Mouse (Mus musculus) right cerebral cortex, postnatal 4 days (tissue): ENCODE data around the gene Adam12.

ENCODE experiments used
- DNase-seq: peaks from one replicate; pipeline ENCODE4 v3.0.0-alpha.2; 2022

Adam12 gene

GRCm38 (mm10) chr7:134224741-134225612, 7.0 kb downstream of the Adam12 start:
- peak; percentile 68 for DNase-seq

- no peak for DNase-seq
These were observed 7.6 kb downstream of the Adam12 start for GRCm38 (mm10) chr7:134224421-134224740.

- DNase-seq = peak; percentile 95
These were observed 8.3 kb downstream of the Adam12 start for GRCm38 (mm10) chr7:134223444-134224161.

GRCm38 (mm10) chr7:134207956-134208355, 24.0 kb downstream of the Adam12 start:
- DNase-seq = peak; percentile 25

GRCm38 (mm10) chr7:134193089-134193488, 38.9 kb downstream of the Adam12 start:
- DNase-seq = no peak

- no peak for DNase-seq
These were observed 41.8 kb downstream of the Adam12 start for GRCm38 (mm10) chr7:134190101-134190500.

- DNase-seq = no peak
These were observed 43.4 kb downstream of the Adam12 start for GRCm38 (mm10) chr7:134188565-134188964.

GRCm38 (mm10) chr7:134187946-134188345, 44.0 kb downstream of the Adam12 start:
- no peak for DNase-seq

- no peak for DNase-seq
These were observed 45.4 kb downstream of the Adam12 start for GRCm38 (mm10) chr7:134186497-134186896.

- DNase-seq = no peak
These were observed 46.2 kb downstream of the Adam12 start for GRCm38 (mm10) chr7:134185751-134186150.

- no peak for DNase-seq
These were observed 50.2 kb downstream of the Adam12 start for GRCm38 (mm10) chr7:134181717-134182116.

GRCm38 (mm10) chr7:134181056-134181455, 50.9 kb downstream of the Adam12 start:
- DNase-seq = no peak

GRCm38 (mm10) chr7:134177051-134177450, 54.9 kb downstream of the Adam12 start:
- DNase-seq = no peak

- DNase-seq = no peak
These were observed 56.7 kb downstream of the Adam12 start for GRCm38 (mm10) chr7:134175201-134175600.

- no peak for DNase-seq
These were observed 58.4 kb downstream of the Adam12 start for GRCm38 (mm10) chr7:134173442-134174090.

- no peak for DNase-seq
These were observed 61.6 kb downstream of the Adam12 start for GRCm38 (mm10) chr7:134170180-134170910.

GRCm38 (mm10) chr7:134169780-134170179, 62.2 kb downstream of the Adam12 start:
- DNase-seq = no peak

- DNase-seq = no peak
These were observed 64.4 kb downstream of the Adam12 start for GRCm38 (mm10) chr7:134167586-134167985.

GRCm38 (mm10) chr7:134163751-134164150, 68.2 kb downstream of the Adam12 start:
- DNase-seq = no peak

GRCm38 (mm10) chr7:134162886-134163285, 69.1 kb downstream of the Adam12 start:
- no peak for DNase-seq

- DNase-seq = no peak
These were observed 72.3 kb downstream of the Adam12 start for GRCm38 (mm10) chr7:134159608-134160007.

- no peak for DNase-seq
These were observed 80.6 kb downstream of the Adam12 start for GRCm38 (mm10) chr7:134151330-134151729.

- DNase-seq = no peak
These were observed 81.6 kb downstream of the Adam12 start for GRCm38 (mm10) chr7:134150305-134150704.
